Mouse (Mus musculus): ENCODE measurements at regions not wholly inside any gene's neighbourhood (a gene's known extent, or its start where the extent isn't known, plus 50 kb on each side); places are given as distances from the start of the nearest gene placed in this dataset.

DNA sequence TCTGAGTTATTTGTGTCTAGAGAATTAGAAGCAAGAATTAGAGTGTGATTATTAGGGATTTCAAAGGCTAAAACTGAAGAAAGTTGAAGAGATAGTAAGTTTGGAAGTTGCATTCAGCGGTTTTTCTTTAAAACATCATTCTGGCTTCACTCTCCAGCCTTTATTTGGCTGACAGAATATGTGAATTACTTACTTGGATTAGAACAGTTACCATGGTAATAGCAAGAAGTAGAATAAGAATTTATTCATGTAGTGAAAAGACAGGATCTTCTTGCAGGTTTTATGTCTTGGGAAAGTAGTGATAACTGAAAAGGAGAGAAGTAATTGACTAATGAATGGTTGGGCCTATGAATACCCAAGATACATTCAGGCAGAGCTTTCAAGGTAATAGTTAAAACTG lies 517.1 kb upstream of the Tecrl start:
- TF ChIP-seq CTCF (IDR thresholded peaks at IDR 0.05 in 2 of 3, conservative IDR thresholded peaks at IDR 0.05 in 1 of 3; ENCODE audit: control insufficient read depth in 1 of 3, insufficient read depth in 1 of 3, low read depth in 2 of 3, low read length in 3 of 3, poor library complexity in 1 of 3, severe bottlenecking in 1 of 3) (no peak), TCF12 (IDR thresholded peaks at IDR 0.05; ENCODE audit: low read depth, low read length) (no peak), USF1 (IDR thresholded peaks at IDR 0.05; ENCODE audit: low read depth, low read length) (no peak), GATA1 (IDR thresholded peaks at IDR 0.05; ENCODE audit: low read depth, low read length) (no peak), UBTF (IDR thresholded peaks at IDR 0.05; ENCODE audit: borderline replicate concordance, insufficient read depth, low read depth, low read length) (no peak), POLR2A (IDR thresholded peaks at IDR 0.05; ENCODE audit: control insufficient read depth in 1 of 2, insufficient read depth in 1 of 2, low read depth in 1 of 2, low read length in 2 of 2, poor library complexity in 1 of 2) (no peak), MYC (IDR thresholded peaks at IDR 0.05; ENCODE audit: low read depth, low read length) (no peak), KAT2A (conservative IDR thresholded peaks at IDR 0.05; ENCODE audit: low read depth, low read length) (no peak), ZC3H11A (IDR thresholded peaks at IDR 0.05; ENCODE audit: low read depth, low read length) (no peak), POLR2AphosphoS2 (IDR thresholded peaks at IDR 0.05; ENCODE audit: low read length) (no peak)

All from MEL (cell line).